Mouse (Mus musculus) kidney, adult 10 weeks (tissue): ENCODE results near the gene Topaz1. TPM values are rescaled to one million over a fixed set of nuclear protein-coding genes. Genes with fewer than 3 reads are reported as not detected.

Source experiments
- polyA plus RNA-seq: library from polyadenylated mRNA; stranded (reverse); fragments of 350-450 nt; fragmentation: Illumina TruSeq; extraction: RNeasy Lipid Tissue Mini Kit (QIAGEN cat#74804); gene quantifications from one replicate; pipeline ENCODE4 v1.2.3, GENCODE M21; 2014; ENCODE audit warnings: low read depth, low replicate concordance

Gene Topaz1
- 0.08 TPM for polyA plus RNA-seq

GRCm38 (mm10) chr9:122747060-122747459 lies at the start of gene Topaz1:
TSS of gene Topaz1 (plus strand) at chr9:122747346.

GRCm38 (mm10) chr9:122805053-122805844 lies 58.1 kb downstream of the Topaz1 start, which contains the start of gene Tcaim:
TSS of gene Tcaim (plus strand) at chr9:122805539.

GRCm38 (mm10) chr9:122843760-122844159 lies 96.6 kb downstream of the Topaz1 start, which contains the start of gene Gm35549:
TSS of gene Gm35549 (minus strand) at chr9:122844035.

Other genes with a start within 250 kb of the Topaz1 start
- 58.7 TPM for gene Tcaim, start 58.2 kb downstream of the Topaz1 start, polyA plus RNA-seq
- gene Gm35549, start 96.7 kb downstream of the Topaz1 start, polyA plus RNA-seq: not detected
- gene Zfp445, start 118.7 kb downstream of the Topaz1 start, polyA plus RNA-seq: 88.0 TPM
- 25.3 TPM for gene Zkscan7, start 138.3 kb downstream of the Topaz1 start, polyA plus RNA-seq
- 6.5 TPM for gene Zfp105, start 175.7 kb downstream of the Topaz1 start, polyA plus RNA-seq
- 68.7 TPM for gene 1110059G10Rik, start 203.7 kb downstream of the Topaz1 start, polyA plus RNA-seq
- 0.32 TPM for gene Kif15, start 203.7 kb downstream of the Topaz1 start, polyA plus RNA-seq